Mouse (Mus musculus): ENCODE measurements around the gene Hoxb3.

Gene Hoxb3

DNA sequence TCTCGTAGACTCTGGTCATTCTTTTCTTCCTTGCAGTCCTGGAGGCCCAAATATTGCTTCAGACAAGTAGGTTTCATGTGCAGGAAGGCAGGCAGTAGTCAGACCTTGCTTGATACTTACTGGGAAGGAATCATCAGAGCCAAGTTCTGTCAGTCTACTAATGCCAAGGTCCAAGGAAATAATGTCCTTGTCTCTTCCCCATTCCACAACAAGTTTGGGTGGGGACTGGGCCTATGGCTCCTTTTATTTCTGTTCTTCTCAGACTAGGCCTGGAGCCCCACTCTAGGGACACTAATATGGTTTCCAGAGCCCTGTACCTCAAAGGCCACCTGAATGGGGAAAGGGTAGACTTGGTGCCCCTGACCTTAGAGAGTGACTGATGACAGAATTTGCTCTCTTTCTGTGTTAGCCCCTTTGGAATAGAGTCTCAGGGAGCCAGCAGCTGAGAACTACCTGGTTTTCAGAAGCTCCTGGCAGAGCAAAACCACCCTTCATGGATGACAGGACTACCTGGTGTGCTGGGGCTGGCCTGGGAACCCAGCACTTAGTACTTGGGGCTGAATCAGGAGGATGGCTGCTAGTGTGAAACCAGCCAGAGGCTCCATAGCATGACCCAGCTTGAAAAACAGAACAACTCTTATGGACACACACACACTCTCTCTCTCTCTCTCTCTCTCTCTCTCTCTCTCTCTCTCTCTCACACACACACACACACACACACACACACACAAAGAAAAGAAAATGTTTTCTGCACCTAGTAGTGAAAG, 34.5 kb upstream of the Hoxb3 start:
- DNase-seq (ENCODE audit: low spot score) = no peak

DNA sequence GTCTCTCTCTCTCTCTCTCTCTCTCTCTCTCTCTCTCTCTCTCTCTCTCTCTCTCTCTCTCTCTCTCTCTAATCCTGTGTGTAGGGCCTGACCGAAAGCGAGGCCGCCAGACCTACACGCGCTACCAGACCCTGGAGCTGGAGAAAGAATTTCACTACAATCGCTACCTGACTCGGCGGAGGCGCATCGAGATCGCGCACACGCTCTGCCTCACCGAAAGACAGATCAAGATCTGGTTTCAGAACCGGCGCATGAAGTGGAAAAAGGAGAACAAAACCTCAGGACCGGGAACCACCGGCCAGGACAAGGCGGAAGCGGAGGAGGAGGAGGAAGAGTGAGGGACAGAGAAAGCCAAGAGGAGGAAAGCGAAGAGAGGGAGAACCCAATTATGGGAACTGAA, 33.8 kb upstream of the Hoxb3 start:
- no peak for DNase-seq (ENCODE audit: low spot score)

DNA sequence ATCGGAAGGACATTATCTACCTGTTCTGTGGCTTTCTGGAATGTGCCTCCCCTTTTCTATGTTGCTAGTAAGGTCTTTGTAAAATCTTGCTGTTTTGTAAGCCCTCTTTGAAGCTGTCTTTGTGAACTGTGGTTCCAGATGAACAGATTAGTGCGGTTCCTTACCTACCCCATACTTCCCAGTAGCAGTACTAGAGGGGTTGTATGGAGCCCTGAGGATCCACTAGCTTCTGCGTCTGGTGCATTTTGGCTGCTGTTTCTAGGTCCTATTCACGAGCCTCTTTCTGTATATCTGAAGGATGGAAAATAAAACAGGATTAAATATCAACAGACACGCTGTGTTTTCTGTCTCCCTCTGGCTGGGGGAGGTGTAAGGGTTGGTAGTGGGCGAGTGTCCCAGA, 33.3 kb upstream of the Hoxb3 start:
- no peak for DNase-seq (ENCODE audit: low spot score)

DNA sequence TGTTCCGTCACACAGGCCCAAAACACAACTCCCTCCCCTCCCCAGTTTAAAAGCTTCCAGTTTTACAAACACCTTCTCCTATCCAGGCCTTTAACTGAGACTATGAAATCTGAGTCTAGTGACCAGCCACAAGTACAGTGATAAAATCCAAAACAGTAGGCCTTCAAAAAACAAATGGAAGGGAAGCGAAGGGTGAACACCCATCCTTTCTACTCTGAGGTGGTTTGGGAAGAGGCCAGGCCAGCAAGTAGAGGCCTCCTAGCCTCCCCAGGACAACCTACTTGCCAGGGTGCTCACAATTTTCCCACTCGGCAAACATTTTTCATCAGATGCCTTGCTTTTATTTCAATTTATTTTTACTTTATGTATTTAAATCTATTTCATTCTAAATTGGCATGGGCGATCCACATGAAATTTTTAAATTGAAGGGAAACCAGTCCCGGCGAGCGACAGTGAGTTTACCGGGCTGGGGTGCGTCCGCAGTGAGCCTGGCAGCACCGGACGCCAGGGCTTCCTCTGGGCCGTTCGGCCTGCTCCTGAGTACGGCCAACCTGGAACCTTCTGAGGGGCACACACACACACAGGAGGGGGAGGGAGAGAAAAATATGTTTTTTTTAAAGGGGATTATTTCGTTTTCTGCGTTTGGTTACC, 32.3 kb upstream of the Hoxb3 start:
- DNase-seq (ENCODE audit: low spot score) = no peak

DNA sequence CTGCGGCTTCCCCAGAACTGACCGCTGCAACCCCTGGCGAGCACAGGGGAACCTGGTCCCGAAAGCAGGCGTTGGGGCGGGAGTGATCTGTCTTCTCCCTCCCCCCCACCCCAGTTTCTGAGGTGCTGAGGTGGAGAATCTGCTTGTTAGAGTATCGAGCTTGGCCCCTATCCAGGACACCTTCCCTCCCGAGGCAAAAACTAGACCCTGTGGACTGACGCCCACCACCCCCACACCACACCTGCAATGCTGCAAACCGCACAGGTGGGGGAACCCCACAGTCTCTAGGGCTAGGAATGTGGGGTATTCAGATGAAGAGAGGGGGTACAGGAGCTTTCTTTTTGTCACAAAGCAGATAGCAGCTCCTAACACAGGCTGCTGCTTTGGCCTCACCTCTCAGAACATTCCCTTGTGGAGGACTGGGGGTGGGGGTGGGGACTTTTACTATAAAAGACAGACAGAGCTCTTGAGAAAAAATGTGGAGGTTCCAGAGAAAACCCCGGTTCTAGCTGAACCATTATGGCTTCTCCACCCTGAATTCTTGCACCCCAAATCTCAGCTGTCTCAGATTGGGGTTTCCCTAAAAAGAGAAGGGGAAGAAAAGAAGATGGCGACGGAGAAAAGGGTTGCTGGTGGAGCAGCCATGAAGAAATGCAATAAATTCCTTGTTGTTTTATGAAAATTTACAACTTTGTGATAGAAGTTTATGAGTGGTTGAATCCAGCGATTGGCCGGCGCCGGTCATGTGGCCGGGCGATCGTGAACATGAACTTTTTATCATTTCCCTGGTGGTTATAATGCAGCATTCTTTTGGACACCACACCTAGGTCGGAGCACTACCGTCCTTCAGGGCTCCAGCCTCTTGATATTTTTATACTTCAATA, 31.2 kb upstream of the Hoxb3 start, which contains the start of gene Hoxb6:
Gene Hoxb6, plus strand, starts transcription at position 796 of the 884 bp plus-strand sequence.
- no peak for DNase-seq (ENCODE audit: low spot score)

DNA sequence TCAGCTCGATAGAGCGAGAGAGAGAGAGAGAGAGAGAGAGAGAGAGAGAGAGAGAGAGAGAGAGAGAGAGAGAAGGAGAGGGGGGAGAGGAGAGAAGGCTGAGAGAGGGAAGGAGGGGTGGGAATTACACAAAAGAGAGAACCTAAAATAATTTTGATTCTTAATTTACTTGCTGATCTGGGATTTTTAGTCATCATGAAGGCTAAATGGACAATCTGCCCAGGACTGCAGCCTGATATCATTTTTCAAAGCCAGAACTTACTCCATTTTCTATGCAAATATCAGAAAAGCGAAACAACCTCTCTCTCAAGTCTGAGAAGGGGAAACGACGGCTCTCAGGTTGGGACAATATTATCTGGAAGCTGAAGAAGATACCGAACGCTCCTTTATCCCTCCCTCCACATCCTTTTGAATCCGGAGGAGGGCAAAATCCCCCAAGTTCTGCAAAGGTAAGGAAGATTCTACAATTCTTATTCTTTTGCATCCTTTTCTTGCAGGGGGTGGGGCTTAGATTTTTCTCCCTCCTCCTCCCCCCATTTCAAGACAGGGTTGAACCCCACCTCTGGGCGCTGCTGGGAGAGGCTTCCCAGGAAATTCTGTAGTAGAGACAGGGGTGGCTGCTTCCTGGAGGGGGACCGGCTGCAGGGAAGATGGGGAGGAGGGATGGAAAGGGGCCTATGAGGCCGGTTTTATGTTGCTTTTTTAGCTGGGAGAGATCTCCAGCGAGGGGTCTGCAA, 30.4 kb upstream of the Hoxb3 start:
- DNase-seq (ENCODE audit: low spot score) = no peak

DNA sequence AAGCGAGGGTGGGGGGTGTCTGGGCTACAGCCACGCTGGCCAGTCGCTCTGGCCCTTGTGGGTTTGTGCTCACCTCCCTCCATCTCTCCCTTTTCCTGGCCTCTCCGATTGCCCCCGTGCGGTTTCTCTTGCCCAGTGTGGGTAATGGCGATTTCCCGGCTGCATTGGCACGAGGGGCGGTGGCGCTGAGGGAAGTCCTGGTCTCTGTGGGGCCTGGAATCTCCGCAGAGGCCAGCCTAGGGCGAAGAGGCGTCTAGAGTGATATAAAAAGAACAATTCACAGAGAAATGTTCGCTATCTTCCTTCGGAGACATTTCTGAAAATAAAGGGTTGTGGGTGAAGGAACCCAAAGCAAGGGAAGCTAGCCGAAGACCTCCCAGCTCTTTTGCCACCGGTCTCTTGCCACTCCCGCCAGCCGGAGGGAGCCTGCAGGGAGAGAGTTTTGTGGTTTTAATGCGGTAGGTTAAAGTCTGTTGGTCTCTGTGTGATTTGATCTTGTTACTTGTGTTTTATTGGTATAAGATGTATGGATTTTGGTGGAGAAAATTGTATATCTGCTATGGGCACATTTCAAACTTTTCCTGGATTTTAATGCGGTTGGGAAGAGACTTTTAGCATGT, 29.7 kb upstream of the Hoxb3 start:
- no peak for DNase-seq (ENCODE audit: low spot score)

DNA sequence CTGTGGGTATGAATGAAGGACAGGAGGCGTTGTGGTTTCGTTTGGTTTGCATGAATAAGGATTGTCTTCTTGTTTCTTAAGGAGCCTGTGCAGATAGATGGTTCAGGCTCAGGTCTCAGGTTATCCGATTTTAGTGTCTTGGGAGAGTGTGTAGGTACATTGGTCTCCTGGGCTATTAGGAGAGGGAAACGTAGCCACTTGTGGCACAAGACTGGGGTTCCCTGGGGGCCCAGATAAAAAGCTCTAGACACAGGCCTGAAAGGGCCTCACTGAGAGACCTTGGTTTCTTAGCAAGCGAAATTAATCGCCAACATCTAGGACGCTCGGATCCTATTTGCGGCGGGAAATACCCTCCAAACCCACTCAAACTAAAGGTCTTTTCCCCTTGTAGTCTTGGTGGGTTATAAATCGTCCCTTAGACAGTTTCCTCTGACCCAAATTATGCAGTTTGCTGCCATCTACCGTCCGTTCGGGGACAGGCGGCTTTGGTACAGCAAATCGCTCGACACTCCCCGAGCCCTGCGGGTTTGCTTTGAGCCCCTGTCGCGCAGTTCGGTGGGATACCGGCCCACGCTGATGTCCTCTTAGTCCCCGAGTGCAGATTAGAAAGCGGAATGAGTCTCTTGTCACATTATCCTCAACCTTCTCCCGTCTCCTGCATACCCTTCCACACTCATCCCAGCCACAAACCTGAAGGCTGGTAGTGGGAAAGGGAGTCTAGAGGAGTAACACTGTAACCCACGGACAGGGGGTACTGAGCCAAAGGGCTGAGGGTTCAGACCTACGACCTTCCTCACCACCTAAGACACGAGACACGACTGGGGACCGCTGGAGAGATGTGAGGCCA, 28.7 kb upstream of the Hoxb3 start:
- no peak for DNase-seq (ENCODE audit: low spot score)

DNA sequence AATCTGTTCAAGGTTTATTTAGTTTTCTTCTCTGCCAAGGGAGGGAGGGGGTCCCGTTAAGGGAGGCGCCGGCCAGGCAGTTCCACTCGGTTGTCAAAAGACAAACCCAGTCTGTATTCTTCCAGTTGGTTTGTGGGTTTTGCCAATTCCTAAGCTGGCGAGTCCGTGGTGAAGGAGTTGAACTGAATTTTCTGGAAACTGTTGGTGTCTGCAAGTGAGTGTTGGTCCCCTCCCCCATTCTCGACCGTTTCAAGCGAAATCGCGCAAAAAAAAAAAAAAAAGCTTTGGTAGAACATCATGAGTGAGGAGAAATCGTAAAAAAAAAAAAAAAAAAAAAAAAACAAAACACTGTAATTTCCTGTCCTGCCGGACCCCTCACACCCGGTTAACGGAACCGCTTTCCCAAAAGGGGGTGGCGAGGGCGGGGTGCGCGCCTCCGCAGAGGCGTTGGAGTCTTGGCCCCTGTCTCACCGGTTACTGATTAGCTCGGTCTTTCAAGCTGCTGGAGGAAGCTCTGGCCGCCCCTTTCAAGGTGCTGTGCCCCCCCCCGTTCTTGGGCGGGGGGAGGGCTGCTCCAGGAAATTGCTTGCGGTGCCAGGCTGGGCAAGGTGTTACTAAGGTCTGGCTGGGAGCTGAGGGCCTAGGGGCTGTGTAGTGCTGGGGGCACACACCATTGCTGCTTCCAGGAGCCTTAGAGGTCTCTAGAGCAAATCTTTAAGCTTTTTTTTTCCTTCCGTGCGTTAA, 27.9 kb upstream of the Hoxb3 start:
- DNase-seq (ENCODE audit: low spot score) = no peak

DNA sequence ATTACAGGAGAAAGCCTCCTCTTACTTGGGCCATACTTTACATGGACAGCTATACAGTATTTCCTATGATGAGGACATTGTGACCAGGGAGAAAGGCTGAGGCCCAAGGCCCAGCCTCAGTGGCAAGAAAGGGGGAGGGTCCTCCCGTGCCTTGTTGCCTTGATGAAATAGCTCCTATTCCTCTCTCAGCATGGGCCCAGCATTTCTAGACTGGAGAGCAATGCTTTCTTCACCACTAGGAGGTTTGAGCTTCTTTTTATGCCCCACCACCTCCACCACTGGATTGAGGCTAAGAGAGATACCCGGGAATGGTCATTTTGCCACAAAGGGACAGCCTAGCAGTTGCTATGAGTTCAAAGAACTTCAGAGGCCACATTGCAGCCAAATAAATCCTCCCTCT, 26.1 kb upstream of the Hoxb3 start:
- no peak for DNase-seq (ENCODE audit: low spot score)

DNA sequence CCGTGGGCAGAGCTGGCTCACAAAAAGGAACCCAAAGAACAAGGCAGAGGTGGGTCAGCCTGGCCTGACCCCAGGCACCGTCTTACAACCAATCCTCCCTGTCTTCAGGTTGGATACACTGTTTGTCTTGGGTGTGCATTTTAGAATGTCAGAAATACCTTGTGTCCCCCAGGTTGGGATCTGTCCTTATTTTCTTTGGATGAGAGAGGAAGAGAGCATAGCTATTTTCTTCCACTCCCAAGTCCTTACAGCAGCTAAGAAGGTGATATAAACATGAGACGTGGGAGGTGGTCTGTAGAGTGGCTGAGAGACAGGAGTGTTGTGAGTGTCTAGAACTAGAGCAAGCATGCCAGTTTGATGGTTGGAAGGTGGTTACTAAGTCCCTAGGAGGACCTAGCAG, 25.7 kb upstream of the Hoxb3 start:
- no peak for DNase-seq (ENCODE audit: low spot score)

DNA sequence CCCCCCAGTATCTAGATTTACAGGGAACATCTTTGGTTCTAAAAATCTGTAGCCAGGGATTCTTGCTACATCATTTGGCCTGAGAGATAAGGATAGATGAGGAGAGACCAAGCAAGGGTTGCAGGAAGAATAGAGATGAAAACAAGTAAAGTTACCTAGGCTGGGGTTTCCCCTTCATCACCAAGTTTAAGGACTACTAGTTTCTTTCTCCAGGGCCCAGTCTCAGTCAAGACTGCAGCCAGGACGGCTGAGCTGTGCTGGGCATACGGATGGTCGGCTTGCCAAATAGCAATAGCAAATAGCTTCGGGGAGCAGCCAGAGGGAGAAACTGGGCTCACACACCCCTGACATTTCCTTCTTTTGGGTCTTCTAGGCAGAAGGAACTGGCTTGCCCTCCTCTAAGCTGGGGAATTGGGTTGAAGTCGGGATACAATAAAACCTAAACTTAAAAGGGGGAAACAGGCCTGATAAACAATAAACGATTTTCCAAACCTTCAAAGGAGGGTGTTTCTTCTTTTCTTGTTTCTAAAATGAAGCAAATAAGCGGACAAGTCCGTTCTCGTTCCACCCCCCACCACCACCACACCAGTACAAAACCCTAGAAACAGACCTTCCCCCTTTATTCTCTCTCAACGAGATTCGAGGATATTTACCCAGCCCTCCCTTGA, 25.0 kb upstream of the Hoxb3 start:
- no peak for DNase-seq (ENCODE audit: low spot score)

DNA sequence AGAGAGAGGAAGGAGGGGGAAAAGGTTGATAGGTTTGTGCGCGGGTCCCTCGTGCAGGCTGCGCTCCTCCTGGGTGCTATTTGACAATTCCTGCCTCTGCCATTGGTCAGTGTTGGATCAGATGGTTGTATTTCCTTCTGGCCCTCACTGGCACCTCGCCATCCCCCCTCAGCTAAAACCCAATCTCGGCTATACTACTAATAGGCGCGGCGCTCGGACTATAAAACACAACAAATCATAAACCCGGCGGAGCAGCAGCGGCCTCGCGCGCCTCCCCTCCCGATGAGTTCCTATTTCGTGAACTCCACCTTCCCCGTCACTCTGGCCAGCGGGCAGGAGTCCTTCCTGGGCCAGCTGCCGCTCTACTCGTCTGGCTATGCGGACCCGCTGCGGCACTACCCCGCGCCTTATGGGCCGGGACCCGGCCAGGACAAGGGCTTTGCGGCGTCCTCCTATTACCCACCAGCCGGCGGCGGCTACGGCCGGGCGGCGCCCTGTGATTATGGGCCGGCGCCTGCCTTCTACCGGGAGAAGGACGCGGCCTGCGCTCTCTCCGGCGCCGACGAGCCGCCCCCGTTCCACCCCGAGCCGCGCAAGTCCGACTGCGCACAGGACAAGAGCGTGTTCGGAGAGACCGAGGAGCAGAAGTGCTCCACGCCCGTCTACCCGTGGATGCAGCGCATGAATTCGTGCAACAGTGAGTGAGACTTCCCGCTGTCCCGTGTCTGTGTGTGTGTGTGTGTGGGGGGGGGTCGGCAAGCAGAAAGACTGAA, 24.0 kb upstream of the Hoxb3 start:
- no peak for DNase-seq (ENCODE audit: low spot score)

DNA sequence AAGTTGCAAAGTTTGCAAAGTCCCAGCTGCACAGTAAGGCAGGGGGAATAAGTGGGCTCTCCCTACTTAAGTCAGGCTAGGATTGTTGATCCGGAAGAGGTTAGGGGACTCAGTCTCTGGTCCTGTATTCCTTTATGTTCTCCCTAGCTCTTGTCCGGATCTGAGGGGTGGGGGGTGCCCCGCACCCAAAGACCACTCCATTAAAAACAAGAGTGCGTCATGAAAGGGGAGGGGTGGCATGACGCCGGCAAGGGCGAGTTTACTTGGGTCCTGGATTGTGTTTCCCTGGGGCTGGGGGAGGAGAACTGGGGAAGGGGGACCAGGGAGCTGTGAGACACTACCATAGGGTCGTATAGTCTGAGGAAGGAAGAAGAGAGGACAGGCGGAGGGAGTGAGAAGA, 23.3 kb upstream of the Hoxb3 start:
- no peak for DNase-seq (ENCODE audit: low spot score)

DNA sequence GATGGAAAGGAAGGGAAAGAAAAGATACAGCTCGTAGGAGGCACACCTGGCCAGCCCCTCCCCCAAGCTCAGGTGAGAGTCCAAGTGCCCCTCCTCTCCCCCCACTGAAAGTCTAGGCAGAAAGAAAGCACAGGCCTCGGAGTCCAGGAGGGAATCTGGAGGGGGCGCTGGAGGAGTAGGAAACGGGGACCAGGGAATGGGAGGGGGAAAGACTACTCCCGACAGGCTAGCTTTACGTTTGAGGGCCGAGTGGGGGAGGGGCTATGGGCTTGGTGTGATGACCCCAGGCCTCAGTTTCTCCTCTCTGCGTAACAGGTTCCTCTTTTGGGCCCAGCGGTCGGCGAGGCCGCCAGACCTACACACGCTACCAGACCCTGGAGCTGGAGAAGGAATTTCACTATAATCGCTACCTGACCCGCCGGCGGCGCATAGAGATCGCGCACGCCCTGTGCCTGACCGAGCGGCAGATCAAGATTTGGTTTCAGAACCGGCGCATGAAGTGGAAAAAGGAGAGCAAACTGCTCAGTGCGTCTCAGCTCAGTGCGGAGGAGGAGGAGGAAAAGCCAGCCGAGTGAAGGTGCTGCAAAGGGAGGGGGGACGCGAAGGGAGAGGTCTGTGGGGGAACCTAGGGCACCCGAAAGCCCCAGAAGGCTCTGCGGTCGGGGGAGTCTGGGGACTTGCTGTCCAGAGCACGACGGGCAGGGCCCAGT, 22.6 kb upstream of the Hoxb3 start:
- DNase-seq (ENCODE audit: low spot score) = no peak

DNA sequence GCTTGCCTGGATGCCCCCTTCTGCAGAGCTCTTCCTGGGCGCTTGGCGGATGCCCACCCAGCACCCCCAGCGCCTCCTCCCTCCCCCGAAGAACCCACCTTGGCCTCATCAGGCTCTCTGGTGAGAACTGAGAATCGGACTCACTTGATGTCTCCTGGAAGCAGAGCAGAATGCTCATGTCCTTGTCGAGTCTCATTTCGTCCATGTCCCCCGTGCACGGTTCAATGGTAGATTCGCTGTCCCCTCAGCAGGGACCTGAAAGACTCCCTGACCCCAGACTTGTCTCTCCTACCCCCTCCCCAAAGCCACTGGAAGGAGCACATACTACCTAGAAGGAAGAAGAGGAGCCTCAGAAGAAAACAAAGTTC, 22.1 kb upstream of the Hoxb3 start:
- no peak for DNase-seq (ENCODE audit: low spot score)

DNA sequence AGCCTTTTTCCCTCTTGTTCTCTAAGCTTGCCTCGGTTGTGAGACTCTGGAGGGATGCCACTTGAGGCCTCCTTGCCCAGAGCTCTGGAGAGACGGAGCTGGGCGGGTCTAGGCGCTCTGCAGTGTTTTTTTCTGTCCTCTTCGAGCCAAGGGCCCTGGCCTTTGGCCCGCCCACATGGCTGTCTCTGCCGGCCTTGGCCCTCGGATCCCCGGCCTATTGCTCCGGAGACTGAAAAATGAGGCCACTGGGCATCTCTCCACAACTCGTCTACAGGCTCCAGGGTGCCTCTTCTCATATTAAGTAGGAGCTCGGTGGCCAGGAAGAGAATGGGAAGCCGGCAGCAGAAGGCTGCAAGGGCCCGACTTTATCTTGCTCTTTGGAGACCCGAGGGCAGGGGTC, 21.3 kb upstream of the Hoxb3 start:
- no peak for DNase-seq (ENCODE audit: low spot score)
